Mouse (Mus musculus): ENCODE data around the gene Kcnn1. TPM values are rescaled to one million over a fixed set of nuclear protein-coding genes. Genes with fewer than 3 reads are reported as not detected.
A peak's percentile ranks its signal among the peaks of the same experiment; 100 is the strongest.

Gene Kcnn1
- polyA plus RNA-seq, 1 experiment, result 3.2 TPM

DNA sequence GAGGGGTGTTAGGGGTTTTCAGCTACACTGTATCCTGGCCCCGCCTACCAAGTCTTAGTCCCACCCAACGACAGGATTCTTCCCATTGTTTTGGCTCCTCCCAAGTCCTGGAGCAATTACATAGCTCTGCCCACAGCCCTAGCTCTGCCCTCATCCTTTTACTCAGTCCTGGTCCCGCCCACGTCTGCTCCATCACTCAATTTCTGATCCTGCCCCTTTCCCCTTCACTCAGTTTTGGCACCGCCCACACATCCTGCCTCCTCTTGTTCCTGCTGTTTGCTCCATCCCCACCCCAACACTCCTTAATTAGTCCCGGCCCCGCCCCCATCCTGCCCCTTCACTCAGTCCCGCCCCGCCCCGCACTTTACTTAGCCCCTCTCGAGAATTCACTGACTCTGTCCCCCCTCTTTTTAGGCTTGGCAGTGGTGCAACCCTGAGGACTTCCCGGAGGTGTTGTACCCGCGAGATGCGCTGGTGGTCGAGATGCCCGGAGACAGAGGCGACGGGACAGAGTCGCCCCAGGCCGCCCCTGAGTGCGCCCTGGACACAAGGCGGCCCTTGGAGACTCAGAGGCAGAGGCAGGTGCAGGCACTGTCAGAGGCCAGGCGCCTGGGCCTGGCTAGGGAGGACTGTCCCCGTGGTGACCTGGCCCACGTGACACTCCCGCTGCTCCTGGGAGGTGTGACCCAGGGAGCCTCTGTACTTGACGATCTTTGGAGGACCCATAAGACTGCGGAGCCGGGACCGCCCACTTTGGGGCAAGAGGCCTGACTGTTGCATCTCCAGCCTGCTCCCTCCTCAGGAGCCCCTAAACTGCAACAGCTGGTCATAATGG lies 42.7 kb downstream of the Kcnn1 start:
- H3K27me3 ChIP-seq (ENCODE audit: control insufficient read depth, insufficient read depth, low read length, poor library complexity, severe bottlenecking), result no peaks in the 10 kb centered on the region
- H3K36me3 ChIP-seq (ENCODE audit: control insufficient read depth, insufficient read depth, low read length, poor library complexity, severe bottlenecking), result no peaks in the 10 kb centered on the region
- peak overlapping the region; percentile 22; the same call in 1 of the 2 replicates for H3K9ac ChIP-seq (ENCODE audit: low read depth, poor library complexity, severe bottlenecking)
- no peaks in the 10 kb centered on the region for H3K4me1 ChIP-seq (ENCODE audit: control insufficient read depth, insufficient read depth, low read length)
- H3K27ac ChIP-seq (ENCODE audit: insufficient read depth, low read length), result no peak overlapping the region
- peak overlapping the region; percentile 61 for H3K4me3 ChIP-seq (ENCODE audit: low read depth, low read length)
- H3K9me3 ChIP-seq (replicated peaks; ENCODE audit: control insufficient read depth, insufficient read depth, low read length, poor library complexity, severe bottlenecking), result no peaks in the 10 kb centered on the region
- TF ChIP-seq POLR2A (IDR thresholded peaks at IDR 0.05; ENCODE audit: insufficient read depth, low read length) (no peak), CTCF (IDR thresholded peaks at IDR 0.05; ENCODE audit: low read depth, low read length) (no peak), EP300 (IDR thresholded peaks at IDR 0.05; ENCODE audit: insufficient read depth, low read depth, low read length) (0 out of 2 replicates have a peak, but pooled peaks have one; percentile 15)

DNA sequence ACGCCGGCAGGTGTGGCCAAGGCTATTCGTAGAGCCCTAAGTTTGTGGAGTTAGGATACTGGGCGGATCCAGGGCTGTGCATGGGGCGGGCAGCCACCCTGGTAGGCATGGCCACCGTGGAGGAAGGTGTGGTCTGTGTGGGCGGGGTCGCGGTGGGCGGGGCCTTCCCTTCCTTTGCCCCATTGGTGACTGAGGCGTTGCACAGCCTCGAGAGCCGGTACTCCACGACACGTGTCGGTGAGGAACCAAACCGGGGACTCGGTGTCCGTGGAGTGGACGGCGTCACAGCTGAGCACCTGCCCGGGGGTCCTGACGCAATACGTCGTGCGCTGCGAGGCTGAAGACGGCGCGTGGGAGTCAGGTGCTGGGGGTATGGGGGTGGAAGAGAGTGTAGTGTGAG lies 46.4 kb downstream of the Kcnn1 start:
- no peaks in the 10 kb centered on the region for H3K9me3 ChIP-seq (replicated peaks; ENCODE audit: control insufficient read depth, insufficient read depth, low read length, poor library complexity, severe bottlenecking)
- no peaks in the 10 kb centered on the region for H3K27me3 ChIP-seq (ENCODE audit: control insufficient read depth, insufficient read depth, low read length, poor library complexity, severe bottlenecking)
- H3K4me1 ChIP-seq (ENCODE audit: control insufficient read depth, insufficient read depth, low read length), result no peaks in the 10 kb centered on the region
- H3K9ac ChIP-seq (ENCODE audit: low read depth, poor library complexity, severe bottlenecking), result peak overlapping the region; percentile 10; the same call in 1 of the 2 replicates
- no peaks in the 10 kb centered on the region for H3K36me3 ChIP-seq (ENCODE audit: control insufficient read depth, insufficient read depth, low read length, poor library complexity, severe bottlenecking)
- H3K4me3 ChIP-seq (ENCODE audit: low read depth, low read length), result peak overlapping the region; percentile 37
- no peak overlapping the region for H3K27ac ChIP-seq (ENCODE audit: insufficient read depth, low read length)
- no peak for TF ChIP-seq EP300 (IDR thresholded peaks at IDR 0.05; ENCODE audit: insufficient read depth, low read depth, low read length)
- no peak for TF ChIP-seq POLR2A (IDR thresholded peaks at IDR 0.05; ENCODE audit: insufficient read depth, low read length)
- no peak for TF ChIP-seq CTCF (IDR thresholded peaks at IDR 0.05; ENCODE audit: low read depth, low read length)

DNA sequence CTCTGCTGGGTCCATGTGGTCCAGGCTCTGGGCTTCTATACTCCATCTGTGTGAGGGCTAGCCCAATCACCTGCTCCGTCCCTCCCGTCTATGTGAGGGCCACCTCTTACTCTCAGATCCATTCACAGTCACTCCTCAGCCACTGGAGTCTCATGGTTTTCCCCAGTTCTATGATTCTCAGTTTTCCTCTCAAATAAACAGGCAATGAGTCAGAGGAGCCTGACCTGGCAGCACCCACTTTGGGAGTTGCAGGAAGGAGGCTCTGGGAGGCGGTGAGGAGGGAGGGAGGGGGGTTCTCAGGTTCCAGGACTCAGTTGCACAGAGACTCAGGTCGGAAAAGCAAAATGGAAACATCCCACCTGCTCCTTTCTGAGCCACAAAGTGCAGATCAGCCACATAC lies 50.2 kb downstream of the Kcnn1 start:
- H3K4me1 ChIP-seq (ENCODE audit: control insufficient read depth, insufficient read depth, low read length), result peaks cover 7% of the 10 kb centered on the region
- H3K9ac ChIP-seq (ENCODE audit: low read depth, poor library complexity, severe bottlenecking), result no peak overlapping the region
- H3K4me3 ChIP-seq (ENCODE audit: low read depth, low read length), result no peak overlapping the region
- H3K27ac ChIP-seq (ENCODE audit: insufficient read depth, low read length), result no peak overlapping the region
- H3K27me3 ChIP-seq (ENCODE audit: control insufficient read depth, insufficient read depth, low read length, poor library complexity, severe bottlenecking), result no peaks in the 10 kb centered on the region
- TF ChIP-seq EP300 (IDR thresholded peaks at IDR 0.05; ENCODE audit: insufficient read depth, low read depth, low read length) (no peak), CTCF (IDR thresholded peaks at IDR 0.05; ENCODE audit: low read depth, low read length) (no peak), POLR2A (IDR thresholded peaks at IDR 0.05; ENCODE audit: insufficient read depth, low read length) (no peak)
- H3K36me3 ChIP-seq (ENCODE audit: control insufficient read depth, insufficient read depth, low read length, poor library complexity, severe bottlenecking), result no peaks in the 10 kb centered on the region
- H3K9me3 ChIP-seq (replicated peaks; ENCODE audit: control insufficient read depth, insufficient read depth, low read length, poor library complexity, severe bottlenecking), result no peaks in the 10 kb centered on the region

DNA sequence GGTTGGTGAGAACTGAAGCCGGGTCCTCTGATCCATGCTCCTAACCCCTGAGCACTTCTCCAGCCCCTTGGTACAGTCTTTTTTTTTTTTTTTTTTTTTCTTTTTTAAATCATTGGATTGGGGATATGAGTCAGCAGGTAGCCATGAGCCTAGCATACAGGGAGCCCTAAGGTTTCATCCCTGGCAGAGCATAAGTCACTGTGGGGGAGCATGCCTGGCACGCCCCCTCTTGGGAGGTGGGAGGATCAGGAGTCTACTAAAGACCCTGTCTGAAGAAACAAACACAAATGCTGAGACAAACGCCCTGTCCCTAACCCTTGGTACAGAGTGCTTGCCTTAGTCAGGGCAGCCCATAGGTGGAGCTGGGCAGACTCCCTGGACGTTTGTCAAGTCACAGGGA lies 51.0 kb downstream of the Kcnn1 start:
- Histone ChIP-seq H3K9me3 (replicated peaks; ENCODE audit: control insufficient read depth, insufficient read depth, low read length, poor library complexity, severe bottlenecking) (no peaks in the 10 kb centered on the region), H3K9ac (ENCODE audit: low read depth, poor library complexity, severe bottlenecking) (no peak overlapping the region), H3K27me3 (ENCODE audit: control insufficient read depth, insufficient read depth, low read length, poor library complexity, severe bottlenecking) (no peaks in the 10 kb centered on the region), H3K4me1 (ENCODE audit: control insufficient read depth, insufficient read depth, low read length) (peaks cover 7% of the 10 kb centered on the region), H3K4me3 (ENCODE audit: low read depth, low read length) (no peak overlapping the region), H3K27ac (ENCODE audit: insufficient read depth, low read length) (no peak overlapping the region), H3K36me3 (ENCODE audit: control insufficient read depth, insufficient read depth, low read length, poor library complexity, severe bottlenecking) (no peaks in the 10 kb centered on the region)
- TF ChIP-seq POLR2A (IDR thresholded peaks at IDR 0.05; ENCODE audit: insufficient read depth, low read length) (no peak), CTCF (IDR thresholded peaks at IDR 0.05; ENCODE audit: low read depth, low read length) (no peak), EP300 (IDR thresholded peaks at IDR 0.05; ENCODE audit: insufficient read depth, low read depth, low read length) (no peak)

DNA sequence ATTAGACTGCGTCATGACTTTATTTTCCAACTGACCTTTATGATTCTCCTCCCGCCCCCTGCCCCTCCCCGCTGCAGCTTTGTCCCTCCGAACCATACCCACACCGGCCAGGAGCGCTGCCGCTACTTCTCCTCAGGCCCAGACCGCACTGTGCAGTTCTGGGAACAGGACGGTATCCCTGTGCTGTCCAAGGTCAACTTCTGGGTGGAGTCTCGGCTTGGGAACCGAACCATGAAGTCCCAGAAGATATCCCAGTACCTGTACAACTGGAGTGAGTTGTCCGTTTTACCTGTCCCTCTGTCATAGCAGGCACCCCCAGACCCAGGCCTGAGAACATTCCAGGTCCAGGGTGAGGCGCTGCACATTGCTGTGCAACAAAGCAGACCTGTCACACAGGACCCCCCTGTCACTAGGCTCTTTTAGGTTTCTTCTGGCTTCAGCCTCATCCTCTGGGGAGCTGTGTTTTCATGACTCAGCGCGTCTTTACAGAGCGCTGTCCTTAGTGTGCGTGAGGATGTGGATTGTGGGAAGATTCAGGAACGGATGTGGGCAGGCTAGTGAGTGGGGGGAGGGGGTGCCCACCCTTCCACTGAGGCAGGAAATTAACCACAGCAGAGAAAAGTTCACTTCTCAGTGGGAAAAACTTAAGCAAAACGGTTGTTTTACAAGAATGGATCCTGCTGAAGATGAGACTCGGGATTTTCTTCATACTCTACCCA lies 51.9 kb downstream of the Kcnn1 start:
- Histone ChIP-seq H3K27ac (ENCODE audit: insufficient read depth, low read length) (no peak overlapping the region), H3K27me3 (ENCODE audit: control insufficient read depth, insufficient read depth, low read length, poor library complexity, severe bottlenecking) (no peaks in the 10 kb centered on the region), H3K9ac (ENCODE audit: low read depth, poor library complexity, severe bottlenecking) (no peak overlapping the region), H3K36me3 (ENCODE audit: control insufficient read depth, insufficient read depth, low read length, poor library complexity, severe bottlenecking) (no peaks in the 10 kb centered on the region), H3K4me1 (ENCODE audit: control insufficient read depth, insufficient read depth, low read length) (peaks cover 7% of the 10 kb centered on the region), H3K9me3 (replicated peaks; ENCODE audit: control insufficient read depth, insufficient read depth, low read length, poor library complexity, severe bottlenecking) (no peaks in the 10 kb centered on the region), H3K4me3 (ENCODE audit: low read depth, low read length) (no peak overlapping the region)
- TF ChIP-seq POLR2A (IDR thresholded peaks at IDR 0.05; ENCODE audit: insufficient read depth, low read length) (no peak), CTCF (IDR thresholded peaks at IDR 0.05; ENCODE audit: low read depth, low read length) (no peak), EP300 (IDR thresholded peaks at IDR 0.05; ENCODE audit: insufficient read depth, low read depth, low read length) (no peak)
